Mouse (Mus musculus): ENCODE measurements around the gene Bri3bp. TPM values are rescaled to one million over a fixed set of nuclear protein-coding genes. Genes with fewer than 3 reads are reported as not detected.

The Bri3bp gene
- polyA plus RNA-seq, 1 experiment from 2014 or later = 29.1 TPM

- Histone ChIP-seq H3K4me2 (ENCODE audit: low read depth, low read length) (no peak overlapping the region), H3K27ac (ENCODE audit: low read length) (no peak overlapping the region), H3K4me1 (replicated peaks; ENCODE audit: control insufficient read depth, insufficient read depth, low read length) (peaks cover 9% of the 10 kb centered on the region), H3K9ac (ENCODE audit: low read length) (no peak overlapping the region), H3K36me3 (ENCODE audit: control insufficient read depth, insufficient read depth, low read length) (no peaks in the 10 kb centered on the region), H3K9me3 (ENCODE audit: control insufficient read depth, low read length) (no peaks in the 10 kb centered on the region), H3K4me3 (ENCODE audit: low read length) (no peak overlapping the region), H3K27me3 (ENCODE audit: control insufficient read depth, insufficient read depth, low read depth, low read length) (no peaks in the 10 kb centered on the region)
- ATAC-seq (ENCODE audit: low read depth) = no peak
- WGBS = 82% methylated on average over 4 of the region's 4 CpGs
Observed at GRCm38 (mm10) chr5:125444554-125444953, 3.2 kb downstream of the Bri3bp start.

- H3K4me2 ChIP-seq (ENCODE audit: low read depth, low read length) = no peak overlapping the region
- H3K27ac ChIP-seq (ENCODE audit: low read length) = no peak overlapping the region
- no peak for ATAC-seq (ENCODE audit: low read depth)
- H3K9me3 ChIP-seq (ENCODE audit: control insufficient read depth, low read length) = no peaks in the 10 kb centered on the region
- 81% methylated on average over 7 of the region's 7 CpGs for WGBS
- H3K9ac ChIP-seq (ENCODE audit: low read length) = no peak overlapping the region
- no peaks in the 10 kb centered on the region for H3K27me3 ChIP-seq (ENCODE audit: control insufficient read depth, insufficient read depth, low read depth, low read length)
- no peak overlapping the region for H3K4me3 ChIP-seq (ENCODE audit: low read length)
- H3K4me1 ChIP-seq (replicated peaks; ENCODE audit: control insufficient read depth, insufficient read depth, low read length) = peaks cover 9% of the 10 kb centered on the region
- H3K36me3 ChIP-seq (ENCODE audit: control insufficient read depth, insufficient read depth, low read length) = no peaks in the 10 kb centered on the region
Observed at GRCm38 (mm10) chr5:125446344-125446743, 5.0 kb downstream of the Bri3bp start.

- no peak for ATAC-seq (ENCODE audit: low read depth)
- WGBS = 74% methylated on average over 3 of the region's 3 CpGs
- H3K4me1 ChIP-seq (replicated peaks; ENCODE audit: control insufficient read depth, insufficient read depth, low read length) = no peaks in the 10 kb centered on the region
- H3K27ac ChIP-seq (ENCODE audit: low read length) = no peak overlapping the region
- no peaks in the 10 kb centered on the region for H3K36me3 ChIP-seq (ENCODE audit: control insufficient read depth, insufficient read depth, low read length)
- no peaks in the 10 kb centered on the region for H3K9me3 ChIP-seq (ENCODE audit: control insufficient read depth, low read length)
- H3K27me3 ChIP-seq (ENCODE audit: control insufficient read depth, insufficient read depth, low read depth, low read length) = no peaks in the 10 kb centered on the region
- no peak overlapping the region for H3K4me2 ChIP-seq (ENCODE audit: low read depth, low read length)
- H3K9ac ChIP-seq (ENCODE audit: low read length) = no peak overlapping the region
- H3K4me3 ChIP-seq (ENCODE audit: low read length) = no peak overlapping the region
Observed at GRCm38 (mm10) chr5:125448026-125448425, 6.7 kb downstream of the Bri3bp start.

- WGBS = 92% methylated on average over 4 of the region's 4 CpGs
- Histone ChIP-seq H3K4me1 (replicated peaks; ENCODE audit: control insufficient read depth, insufficient read depth, low read length) (no peaks in the 10 kb centered on the region), H3K9ac (ENCODE audit: low read length) (no peak overlapping the region), H3K4me2 (ENCODE audit: low read depth, low read length) (no peak overlapping the region), H3K4me3 (ENCODE audit: low read length) (no peak overlapping the region), H3K27ac (ENCODE audit: low read length) (no peak overlapping the region), H3K27me3 (ENCODE audit: control insufficient read depth, insufficient read depth, low read depth, low read length) (no peaks in the 10 kb centered on the region), H3K9me3 (ENCODE audit: control insufficient read depth, low read length) (no peaks in the 10 kb centered on the region), H3K36me3 (ENCODE audit: control insufficient read depth, insufficient read depth, low read length) (no peaks in the 10 kb centered on the region)
- ATAC-seq (ENCODE audit: low read depth) = no peak
Observed at GRCm38 (mm10) chr5:125448631-125449030, 7.3 kb downstream of the Bri3bp start.

GRCm38 (mm10) chr5:125449306-125449705 is 7.9 kb downstream of the Bri3bp start:
- H3K4me3 ChIP-seq (ENCODE audit: low read length) = no peak overlapping the region
- no peaks in the 10 kb centered on the region for H3K4me1 ChIP-seq (replicated peaks; ENCODE audit: control insufficient read depth, insufficient read depth, low read length)
- WGBS = 67% methylated on average over 5 of the region's 5 CpGs
- no peak overlapping the region for H3K4me2 ChIP-seq (ENCODE audit: low read depth, low read length)
- no peak overlapping the region for H3K9ac ChIP-seq (ENCODE audit: low read length)
- H3K9me3 ChIP-seq (ENCODE audit: control insufficient read depth, low read length) = no peaks in the 10 kb centered on the region
- no peak for ATAC-seq (ENCODE audit: low read depth)
- no peaks in the 10 kb centered on the region for H3K27me3 ChIP-seq (ENCODE audit: control insufficient read depth, insufficient read depth, low read depth, low read length)
- peaks cover 2% of the 10 kb centered on the region for H3K36me3 ChIP-seq (ENCODE audit: control insufficient read depth, insufficient read depth, low read length)
- H3K27ac ChIP-seq (ENCODE audit: low read length) = no peak overlapping the region

- H3K27ac ChIP-seq (ENCODE audit: low read length) = no peak overlapping the region
- 79% methylated on average over 9 of the region's 9 CpGs for WGBS
- no peaks in the 10 kb centered on the region for H3K4me1 ChIP-seq (replicated peaks; ENCODE audit: control insufficient read depth, insufficient read depth, low read length)
- no peak overlapping the region for H3K4me2 ChIP-seq (ENCODE audit: low read depth, low read length)
- no peak overlapping the region for H3K9ac ChIP-seq (ENCODE audit: low read length)
- H3K36me3 ChIP-seq (ENCODE audit: control insufficient read depth, insufficient read depth, low read length) = peaks cover 10% of the 10 kb centered on the region
- ATAC-seq (ENCODE audit: low read depth) = 0 out of 2 replicates have a peak, but pooled peaks have one; percentile 26
- H3K27me3 ChIP-seq (ENCODE audit: control insufficient read depth, insufficient read depth, low read depth, low read length) = no peaks in the 10 kb centered on the region
- no peak overlapping the region for H3K4me3 ChIP-seq (ENCODE audit: low read length)
- no peaks in the 10 kb centered on the region for H3K9me3 ChIP-seq (ENCODE audit: control insufficient read depth, low read length)
Observed at GRCm38 (mm10) chr5:125452573-125452972, 11.2 kb downstream of the Bri3bp start.

- H3K27ac ChIP-seq (ENCODE audit: low read length) = no peak overlapping the region
- 86% methylated on average over 6 of the region's 6 CpGs for WGBS
- H3K4me2 ChIP-seq (ENCODE audit: low read depth, low read length) = no peak overlapping the region
- H3K27me3 ChIP-seq (ENCODE audit: control insufficient read depth, insufficient read depth, low read depth, low read length) = no peaks in the 10 kb centered on the region
- H3K4me3 ChIP-seq (ENCODE audit: low read length) = no peak overlapping the region
- ATAC-seq (ENCODE audit: low read depth) = no peak
- H3K9me3 ChIP-seq (ENCODE audit: control insufficient read depth, low read length) = no peaks in the 10 kb centered on the region
- H3K9ac ChIP-seq (ENCODE audit: low read length) = no peak overlapping the region
- H3K4me1 ChIP-seq (replicated peaks; ENCODE audit: control insufficient read depth, insufficient read depth, low read length) = no peaks in the 10 kb centered on the region
- H3K36me3 ChIP-seq (ENCODE audit: control insufficient read depth, insufficient read depth, low read length) = peaks cover 10% of the 10 kb centered on the region
Observed at GRCm38 (mm10) chr5:125456100-125456499, 14.7 kb downstream of the Bri3bp start.

- peaks cover 10% of the 10 kb centered on the region for H3K36me3 ChIP-seq (ENCODE audit: control insufficient read depth, insufficient read depth, low read length)
- no peak overlapping the region for H3K9ac ChIP-seq (ENCODE audit: low read length)
- H3K27me3 ChIP-seq (ENCODE audit: control insufficient read depth, insufficient read depth, low read depth, low read length) = no peaks in the 10 kb centered on the region
- WGBS = 82% methylated on average over 6 of the region's 6 CpGs
- H3K9me3 ChIP-seq (ENCODE audit: control insufficient read depth, low read length) = no peaks in the 10 kb centered on the region
- ATAC-seq (ENCODE audit: low read depth) = no peak
- no peak overlapping the region for H3K27ac ChIP-seq (ENCODE audit: low read length)
- no peaks in the 10 kb centered on the region for H3K4me1 ChIP-seq (replicated peaks; ENCODE audit: control insufficient read depth, insufficient read depth, low read length)
- H3K4me2 ChIP-seq (ENCODE audit: low read depth, low read length) = no peak overlapping the region
- no peak overlapping the region for H3K4me3 ChIP-seq (ENCODE audit: low read length)
Observed at GRCm38 (mm10) chr5:125457538-125457937, 16.2 kb downstream of the Bri3bp start.

GRCm38 (mm10) chr5:125460574-125460973 is 19.2 kb downstream of the Bri3bp start:
- Histone ChIP-seq H3K4me3 (ENCODE audit: low read length) (no peak overlapping the region), H3K9ac (ENCODE audit: low read length) (no peak overlapping the region), H3K9me3 (ENCODE audit: control insufficient read depth, low read length) (no peaks in the 10 kb centered on the region), H3K27me3 (ENCODE audit: control insufficient read depth, insufficient read depth, low read depth, low read length) (no peaks in the 10 kb centered on the region), H3K36me3 (ENCODE audit: control insufficient read depth, insufficient read depth, low read length) (peaks cover 2% of the 10 kb centered on the region), H3K4me2 (ENCODE audit: low read depth, low read length) (no peak overlapping the region), H3K4me1 (replicated peaks; ENCODE audit: control insufficient read depth, insufficient read depth, low read length) (peaks cover 3% of the 10 kb centered on the region; the same call in 1 of the 2 replicates), H3K27ac (ENCODE audit: low read length) (no peak overlapping the region)
- no peak for ATAC-seq (ENCODE audit: low read depth)
- WGBS = 78% methylated on average over 3 of the region's 3 CpGs

GRCm38 (mm10) chr5:125461868-125462445 is 20.6 kb downstream of the Bri3bp start:
- Histone ChIP-seq H3K27ac (ENCODE audit: low read length) (no peak overlapping the region), H3K4me1 (replicated peaks; ENCODE audit: control insufficient read depth, insufficient read depth, low read length) (peaks cover 3% of the 10 kb centered on the region; the same call in 1 of the 2 replicates), H3K9me3 (ENCODE audit: control insufficient read depth, low read length) (no peaks in the 10 kb centered on the region), H3K27me3 (ENCODE audit: control insufficient read depth, insufficient read depth, low read depth, low read length) (no peaks in the 10 kb centered on the region), H3K4me2 (ENCODE audit: low read depth, low read length) (no peak overlapping the region), H3K36me3 (ENCODE audit: control insufficient read depth, insufficient read depth, low read length) (no peaks in the 10 kb centered on the region), H3K9ac (ENCODE audit: low read length) (no peak overlapping the region), H3K4me3 (ENCODE audit: low read length) (no peak overlapping the region)
- no peak for ATAC-seq (ENCODE audit: low read depth)
- 47% methylated on average over 10 of the region's 10 CpGs for WGBS

All from lung, embryonic 16.5 days (tissue).